Mouse (Mus musculus) bone marrow, adult 2 months (tissue): ENCODE data around the gene Itgb5.

Experiments
- CTCF ChIP-seq: fragments of 200-500 bp; IDR thresholded peaks from 2 replicates; pipeline ENCODE4 v1.5.1; 2011; ENCODE audit warnings: low read length, control low read depth; ENCODE audit not compliant: control insufficient read depth, insufficient read depth
- POLR2A ChIP-seq: fragments of 200-500 bp; IDR thresholded peaks from 2 replicates; pipeline ENCODE4 v1.6.1; 2011; ENCODE audit warnings: low read depth, mild to moderate bottlenecking, control low read depth, low read length, borderline replicate concordance; ENCODE audit not compliant: control insufficient read depth

DNA sequence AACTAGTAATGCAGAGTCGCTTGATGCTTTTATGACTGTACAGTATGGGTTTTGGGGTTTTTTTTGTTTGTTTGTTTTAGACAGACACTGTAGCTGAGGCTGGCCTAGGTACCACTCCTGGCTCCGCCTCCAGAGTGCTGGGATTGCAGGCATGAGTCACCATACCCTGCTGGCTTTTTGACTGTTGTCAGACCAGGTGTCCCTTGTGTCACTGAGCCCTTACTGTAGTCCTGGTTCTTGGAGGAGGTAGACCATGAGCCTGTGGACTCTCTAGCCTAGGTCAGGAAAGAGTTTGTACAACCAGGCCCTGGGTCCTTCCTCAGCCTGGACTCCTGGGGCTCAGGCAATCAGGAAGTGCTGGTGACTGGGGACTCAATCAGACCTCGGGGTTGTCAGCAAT is 7.7 kb downstream of the Itgb5 start:
- no peak for TF ChIP-seq CTCF
- TF ChIP-seq POLR2A: no peak
